ENCODE assay signal across 33 mouse cellular contexts in the genomic region with DNA sequence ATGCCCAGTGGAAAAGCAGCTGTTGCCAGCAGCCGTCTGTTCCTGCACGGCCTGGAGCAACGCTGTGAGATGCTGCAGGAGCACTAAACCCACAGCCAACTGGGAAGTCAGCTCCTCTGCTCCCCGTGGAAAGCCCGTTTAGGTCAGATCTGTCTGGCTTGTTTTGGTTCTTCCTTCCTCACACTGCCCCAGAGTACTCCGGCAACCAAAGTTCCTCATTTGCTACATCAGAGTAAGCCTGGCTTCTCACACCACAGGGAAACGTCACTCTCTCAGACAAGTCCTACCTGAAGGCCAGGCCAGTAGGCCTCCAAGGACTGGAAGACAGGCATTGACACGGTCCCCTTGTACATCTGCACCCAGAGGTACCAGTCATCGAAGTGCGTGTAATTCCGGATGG. TPM values are rescaled to one million over a fixed set of nuclear protein-coding genes. Genes with fewer than 3 reads are reported as not detected.
"Had no signal": no experiment of that assay in that cellular context is flagged by ENCODE, and none has a peak within 500 bp of the region (broad histone marks: within the 10 kb centered on the region; RNA-seq: fewer than 3 reads in every experiment).

No protein-coding gene starts in this region.

- H3K4me1 ChIP-seq: liver, embryonic 13.5 days; midbrain, embryonic 10.5 days; midbrain, embryonic 13.5 days had no signal

- H3K4me3 ChIP-seq: liver, embryonic 13.5 days; megakaryocyte, embryonic 14.5 days; midbrain, embryonic 10.5 days; midbrain, embryonic 13.5 days; myocyte; neural tube, embryonic 13.5 days had no signal

- DNase-seq: kidney, adult 18-20 months; kidney, adult 9 months; kidney, postnatal 25 days; left cerebral cortex, postnatal 4 days; liver, embryonic 13.5 days; lung, adult 2 months; lung, postnatal 14 days; lung, postnatal 4 days; thymus, adult 18-20 months; thymus, postnatal 14 days; thymus, postnatal 4 days had no signal

- ATAC-seq: intestine, embryonic 16.5 days; midbrain, embryonic 13.5 days; midbrain, embryonic 16.5 days had no signal

- H3K9me3 ChIP-seq: liver, embryonic 13.5 days; megakaryocyte, embryonic 14.5 days; midbrain, embryonic 10.5 days; midbrain, embryonic 13.5 days; neural tube, embryonic 13.5 days had no signal

- H3K27ac ChIP-seq: liver, embryonic 13.5 days; midbrain, embryonic 10.5 days; midbrain, embryonic 13.5 days; neural tube, embryonic 13.5 days had no signal

- H3K4me2 ChIP-seq: liver, embryonic 13.5 days; midbrain, embryonic 13.5 days; neural tube, embryonic 13.5 days had no signal

- H3K9ac ChIP-seq: liver, embryonic 13.5 days; midbrain, embryonic 13.5 days; neural tube, embryonic 13.5 days had no signal

- H3K27me3 ChIP-seq: liver, embryonic 13.5 days; megakaryocyte, embryonic 14.5 days; midbrain, embryonic 13.5 days; neural tube, embryonic 13.5 days had no signal

RNA-seq across cellular contexts. Expression of a gene that starts 25.1 kb away (rescaled TPM):
- total RNA-seq: layer of hippocampus, adult 8-10 months; layer of hippocampus, postnatal 10 days; left cerebral cortex, adult 8-10 months; left cerebral cortex, postnatal 14 days; left cerebral cortex, postnatal 4 days; liver, adult 2 months; monocyte, adult 5-6 weeks; neutrophil, adult 5-6 weeks had no signal
- polyA plus RNA-seq: intestine, embryonic 16.5 days; kidney, embryonic 16.5 days; limb, embryonic 14.5 days; liver, adult 2 months; liver, embryonic 13.5 days; liver, embryonic 16.5 days; lung, adult 2 months; lung, embryonic 16.5 days; midbrain, embryonic 10.5 days; midbrain, embryonic 13.5 days; midbrain, embryonic 16.5 days; myocyte; neural tube, embryonic 13.5 days; small intestine, adult 2 months; spleen, adult 2 months; stomach, embryonic 16.5 days; testis, adult 2 months had no signal

RNA-seq across cellular contexts. Expression of a gene that starts 40.4 kb away (rescaled TPM):
- total RNA-seq: monocyte, adult 5-6 weeks; neutrophil, adult 5-6 weeks had no signal
